Mouse (Mus musculus): ENCODE measurements at regions not wholly inside any gene's neighbourhood (a gene's known extent, or its start where the extent isn't known, plus 50 kb on each side); places are given as distances from the start of the nearest gene placed in this dataset.
"Not testable (repeated sequence)": the region's sequence is repeated elsewhere in the genome, so short reads cannot be mapped to it uniquely, and the experiment has no call there.

- DNase-seq (ENCODE audit: low spot score in 2 of 2): no peak
These were observed 1159.2 kb upstream of the Foxg1 start for GRCm38 (mm10) chr12:48223298-48223697.

GRCm38 (mm10) chr12:48221976-48222800, 1160.3 kb upstream of the Foxg1 start:
- peak; percentile 10 to 12 for DNase-seq (ENCODE audit: low spot score in 2 of 2)

GRCm38 (mm10) chr12:48181831-48182230, 1200.6 kb upstream of the Foxg1 start:
- DNase-seq (ENCODE audit: low spot score in 2 of 2): no peak

- no peak for DNase-seq (ENCODE audit: low spot score in 2 of 2)
These were observed 1208.4 kb upstream of the Foxg1 start for GRCm38 (mm10) chr12:48173926-48174601.

- DNase-seq (ENCODE audit: low spot score in 2 of 2): no peak
These were observed 1236.3 kb upstream of the Foxg1 start for GRCm38 (mm10) chr12:48146117-48146516.

GRCm38 (mm10) chr12:48122996-48123395, 1259.5 kb upstream of the Foxg1 start:
- no peak for DNase-seq (ENCODE audit: low spot score in 2 of 2)

GRCm38 (mm10) chr12:48099727-48100126, 1281.0 kb upstream of the Nova1 start:
- no peak for DNase-seq (ENCODE audit: low spot score in 2 of 2)

- DNase-seq (ENCODE audit: low spot score in 2 of 2): no peak
These were observed 1268.3 kb upstream of the Nova1 start for GRCm38 (mm10) chr12:48086988-48087387.

- no peak for DNase-seq (ENCODE audit: low spot score in 2 of 2)
These were observed 1264.6 kb upstream of the Nova1 start for GRCm38 (mm10) chr12:48083377-48083776.

GRCm38 (mm10) chr12:48062620-48062942, 1243.9 kb upstream of the Nova1 start:
- DNase-seq (ENCODE audit: low spot score in 2 of 2): no peak

- no peak for DNase-seq (ENCODE audit: low spot score in 2 of 2)
These were observed 1243.3 kb upstream of the Nova1 start for GRCm38 (mm10) chr12:48061898-48062619.

GRCm38 (mm10) chr12:48020416-48020815, 1201.7 kb upstream of the Nova1 start:
- no peak for DNase-seq (ENCODE audit: low spot score in 2 of 2)

- DNase-seq (ENCODE audit: low spot score in 2 of 2): no peak
These were observed 1157.1 kb upstream of the Nova1 start for GRCm38 (mm10) chr12:47975868-47976267.

- DNase-seq (ENCODE audit: low spot score in 2 of 2): no peak
These were observed 1150.9 kb upstream of the Nova1 start for GRCm38 (mm10) chr12:47969655-47970054.

- no peak for DNase-seq (ENCODE audit: low spot score in 2 of 2)
These were observed 1135.6 kb upstream of the Nova1 start for GRCm38 (mm10) chr12:47954330-47954729.

GRCm38 (mm10) chr12:47939491-47939890, 1120.8 kb upstream of the Nova1 start:
- DNase-seq (ENCODE audit: low spot score in 2 of 2): not testable (repeated sequence)

- DNase-seq (ENCODE audit: low spot score in 2 of 2): no peak
These were observed 1108.3 kb upstream of the Nova1 start for GRCm38 (mm10) chr12:47927007-47927406.

Measured in frontal cortex, postnatal 10 days (tissue).